Mouse (Mus musculus): ENCODE data around the gene Dcbld1. TPM values are rescaled to one million over a fixed set of nuclear protein-coding genes. Genes with fewer than 3 reads are reported as not detected.
A peak's percentile ranks its signal among the peaks of the same experiment; 100 is the strongest.

Gene Dcbld1
- total and polyA plus RNA-seq, 2 experiments, result 2.3 to 3.1 TPM

DNA sequence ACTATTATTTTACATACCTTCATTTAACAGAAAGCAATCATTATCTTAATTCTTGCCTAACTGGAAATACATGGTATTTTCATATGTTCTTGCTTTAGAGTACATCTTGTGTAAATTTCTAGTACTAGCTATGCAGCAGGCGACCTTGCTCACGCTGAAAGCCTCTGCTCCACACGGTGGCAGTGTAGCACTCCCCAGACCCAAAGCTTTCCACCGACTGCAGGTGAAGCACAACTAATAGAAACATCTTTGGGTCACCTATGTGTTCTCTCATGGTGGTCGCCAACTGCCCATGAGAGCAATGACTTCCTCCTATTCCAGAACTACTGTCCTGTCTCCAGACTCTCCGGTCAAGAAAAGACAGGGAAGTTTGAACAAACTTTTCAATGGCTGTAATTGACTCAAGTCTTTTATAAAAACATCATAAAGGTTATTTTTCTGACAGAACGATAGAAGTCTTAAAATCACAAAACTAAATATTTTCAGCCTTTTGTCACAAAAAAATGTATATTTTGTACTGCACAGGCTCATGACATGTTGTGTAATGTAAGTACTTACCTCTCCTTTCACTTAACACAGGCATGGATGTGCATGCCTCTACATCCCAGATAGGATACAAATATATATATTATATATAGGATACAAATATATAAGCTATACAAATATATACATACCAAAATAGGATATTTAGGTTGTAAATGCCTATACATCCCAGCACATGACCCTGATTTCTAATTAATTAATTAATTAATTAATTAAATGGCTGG lies 16.4 kb upstream of the Dcbld1 start:
- H3K4me1 ChIP-seq (ENCODE audit: control insufficient read depth, insufficient read depth, low read length), result no peaks in the 10 kb centered on the region
- 26% methylated on average over 7 of the region's 7 CpGs for WGBS
- no peaks in the 10 kb centered on the region for H3K27me3 ChIP-seq (ENCODE audit: control insufficient read depth, insufficient read depth, low read length)
- no peak overlapping the region for H3K4me3 ChIP-seq (ENCODE audit: insufficient read depth, low read depth, low read length)
- TF ChIP-seq POLR2A (IDR thresholded peaks at IDR 0.05; ENCODE audit: extremely low read depth, insufficient read depth, low read length), result no peak
- peak; percentile 96 for TF ChIP-seq CTCF (IDR thresholded peaks at IDR 0.05; ENCODE audit: low read depth, low read length)
- no peaks in the 10 kb centered on the region for H3K79me2 ChIP-seq (ENCODE audit: control insufficient read depth, insufficient read depth, low read length)
- no peak overlapping the region for H3K9ac ChIP-seq (ENCODE audit: low read depth, low read length)
- no peaks in the 10 kb centered on the region for H3K36me3 ChIP-seq (ENCODE audit: control insufficient read depth, insufficient read depth, low read length)
- peak; percentile 52 for DNase-seq (ENCODE audit: extremely low read depth, low read depth, low spot score)
- no peak overlapping the region for H3K27ac ChIP-seq (replicated peaks; ENCODE audit: insufficient read depth, low read depth, low read length)

- Histone ChIP-seq H3K27ac (replicated peaks; ENCODE audit: insufficient read depth, low read depth, low read length) (no peak overlapping the region), H3K9ac (ENCODE audit: low read depth, low read length) (no peak overlapping the region), H3K79me2 (ENCODE audit: control insufficient read depth, insufficient read depth, low read length) (no peaks in the 10 kb centered on the region), H3K4me3 (ENCODE audit: insufficient read depth, low read depth, low read length) (no peak overlapping the region), H3K27me3 (ENCODE audit: control insufficient read depth, insufficient read depth, low read length) (no peaks in the 10 kb centered on the region), H3K36me3 (ENCODE audit: control insufficient read depth, insufficient read depth, low read length) (no peaks in the 10 kb centered on the region), H3K4me1 (ENCODE audit: control insufficient read depth, insufficient read depth, low read length) (no peaks in the 10 kb centered on the region)
- 0 out of 2 replicates have a peak, but pooled peaks have one; percentile 2 for TF ChIP-seq CTCF (IDR thresholded peaks at IDR 0.05; ENCODE audit: low read depth, low read length)
- TF ChIP-seq POLR2A (IDR thresholded peaks at IDR 0.05; ENCODE audit: extremely low read depth, insufficient read depth, low read length), result no peak
- DNase-seq (ENCODE audit: extremely low read depth, low read depth, low spot score), result no peak
- 62% methylated on average over 7 of the region's 7 CpGs for WGBS
Observed at GRCm38 (mm10) chr10:52217564-52217934, 15.9 kb upstream of the Dcbld1 start.

DNA sequence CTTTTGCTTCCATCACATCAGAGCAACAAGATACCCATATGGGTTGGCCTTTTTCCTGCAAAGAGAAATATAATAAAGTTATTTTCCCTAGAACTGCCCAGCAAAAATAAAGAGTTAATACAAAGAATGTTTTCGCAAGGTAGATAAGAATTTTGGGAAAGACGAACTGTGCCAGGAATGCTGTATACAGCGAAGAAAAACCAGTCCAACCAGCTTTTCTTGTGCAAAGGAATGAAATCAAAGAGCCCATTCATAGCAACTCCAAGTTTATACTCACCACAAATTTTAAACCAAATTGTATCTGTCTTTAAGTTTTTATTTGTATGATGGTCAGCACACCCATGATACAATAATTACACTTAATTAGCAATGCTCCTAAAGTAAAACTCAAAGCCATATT lies 13.8 kb upstream of the Dcbld1 start:
- no peak for DNase-seq (ENCODE audit: extremely low read depth, low read depth, low spot score)
- Histone ChIP-seq H3K36me3 (ENCODE audit: control insufficient read depth, insufficient read depth, low read length) (no peaks in the 10 kb centered on the region), H3K79me2 (ENCODE audit: control insufficient read depth, insufficient read depth, low read length) (no peaks in the 10 kb centered on the region), H3K9ac (ENCODE audit: low read depth, low read length) (no peak overlapping the region), H3K4me3 (ENCODE audit: insufficient read depth, low read depth, low read length) (no peak overlapping the region), H3K27me3 (ENCODE audit: control insufficient read depth, insufficient read depth, low read length) (no peaks in the 10 kb centered on the region), H3K27ac (replicated peaks; ENCODE audit: insufficient read depth, low read depth, low read length) (no peak overlapping the region), H3K4me1 (ENCODE audit: control insufficient read depth, insufficient read depth, low read length) (no peaks in the 10 kb centered on the region)
- no peak for TF ChIP-seq CTCF (IDR thresholded peaks at IDR 0.05; ENCODE audit: low read depth, low read length)
- TF ChIP-seq POLR2A (IDR thresholded peaks at IDR 0.05; ENCODE audit: extremely low read depth, insufficient read depth, low read length), result no peak
- 69% methylated on average over 3 of the region's 3 CpGs for WGBS

GRCm38 (mm10) chr10:52232196-52233176 lies 933 bp upstream of the Dcbld1 start:
- DNase-seq (ENCODE audit: extremely low read depth, low read depth, low spot score), result peak; percentile 86
- Histone ChIP-seq H3K9ac (ENCODE audit: low read depth, low read length) (peak overlapping the region; percentile 16; the same call in 1 of the 2 replicates), H3K79me2 (ENCODE audit: control insufficient read depth, insufficient read depth, low read length) (peaks cover 12% of the 10 kb centered on the region; the same call in 1 of the 2 replicates), H3K27ac (replicated peaks; ENCODE audit: insufficient read depth, low read depth, low read length) (peak overlapping the region; percentile 15), H3K27me3 (ENCODE audit: control insufficient read depth, insufficient read depth, low read length) (no peaks in the 10 kb centered on the region), H3K4me1 (ENCODE audit: control insufficient read depth, insufficient read depth, low read length) (peaks cover 10% of the 10 kb centered on the region), H3K4me3 (ENCODE audit: insufficient read depth, low read depth, low read length) (peak overlapping the region; percentile 91; the same call in 1 of the 2 replicates), H3K36me3 (ENCODE audit: control insufficient read depth, insufficient read depth, low read length) (no peaks in the 10 kb centered on the region)
- peak; percentile 43 for TF ChIP-seq CTCF (IDR thresholded peaks at IDR 0.05; ENCODE audit: low read depth, low read length)
- TF ChIP-seq POLR2A (IDR thresholded peaks at IDR 0.05; ENCODE audit: extremely low read depth, insufficient read depth, low read length), result no peak
- WGBS, result 7% methylated on average over 21 of the region's 21 CpGs

- H3K4me3 ChIP-seq (ENCODE audit: insufficient read depth, low read depth, low read length), result peak overlapping the region; percentile 91
- peaks cover 10% of the 10 kb centered on the region for H3K4me1 ChIP-seq (ENCODE audit: control insufficient read depth, insufficient read depth, low read length)
- under 1% methylated on average over 36 of the region's 40 CpGs for WGBS
- H3K9ac ChIP-seq (ENCODE audit: low read depth, low read length), result peak overlapping the region; percentile 94
- no peaks in the 10 kb centered on the region for H3K27me3 ChIP-seq (ENCODE audit: control insufficient read depth, insufficient read depth, low read length)
- peak overlapping the region; percentile 55; the same call in 1 of the 2 replicates for H3K27ac ChIP-seq (replicated peaks; ENCODE audit: insufficient read depth, low read depth, low read length)
- H3K79me2 ChIP-seq (ENCODE audit: control insufficient read depth, insufficient read depth, low read length), result peaks cover 18% of the 10 kb centered on the region; the same call in 1 of the 2 replicates
- TF ChIP-seq POLR2A (IDR thresholded peaks at IDR 0.05; ENCODE audit: extremely low read depth, insufficient read depth, low read length) (no peak), CTCF (IDR thresholded peaks at IDR 0.05; ENCODE audit: low read depth, low read length) (no peak)
- peak; percentile 23 for DNase-seq (ENCODE audit: extremely low read depth, low read depth, low spot score)
- no peaks in the 10 kb centered on the region for H3K36me3 ChIP-seq (ENCODE audit: control insufficient read depth, insufficient read depth, low read length)
Observed at GRCm38 (mm10) chr10:52233969-52234653, 692 bp downstream of the Dcbld1 start.
